21 mouse cellular contexts compared by ENCODE assay signal in the genomic region with DNA sequence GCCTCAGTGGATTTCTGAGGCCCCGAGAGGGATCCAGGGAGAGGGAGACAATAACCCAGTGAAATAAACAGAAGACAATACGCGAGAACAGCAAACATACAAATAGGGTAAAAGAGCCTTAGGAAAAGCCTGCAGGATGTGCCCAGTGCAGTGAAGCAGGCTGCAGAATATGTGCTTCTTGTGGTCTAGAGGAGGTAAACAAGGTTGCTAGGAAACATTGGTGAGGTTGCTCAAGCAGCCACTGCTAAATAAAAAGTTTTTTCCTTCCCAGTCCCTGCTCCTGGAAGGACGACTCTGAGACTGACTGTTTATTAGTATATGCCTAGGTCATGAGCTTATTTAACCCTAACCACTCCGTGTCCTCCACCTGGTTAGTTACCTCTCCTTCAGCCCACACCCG.
DNase-seq lines count a peak whose midpoint lies in the region; ATAC-seq and TF ChIP-seq lines count a peak whose summit lies in the region.
"Had no signal": no experiment of that assay in that cellular context is flagged by ENCODE, and none has a peak within 500 bp of the region (broad histone marks: within the 10 kb centered on the region; RNA-seq: fewer than 3 reads in every experiment).

No protein-coding gene starts in this region.

- H3K36me3 ChIP-seq in lung, postnatal 0 days (ENCODE audit: insufficient read depth, low read length), result no peaks in the 10 kb centered on the region
- no peaks in the 10 kb centered on the region for H3K36me3 ChIP-seq in hindbrain, embryonic 16.5 days (ENCODE audit: control insufficient read depth, insufficient read depth, low read length)
- H3K36me3 ChIP-seq in stomach, postnatal 0 days (ENCODE audit: control insufficient read depth, insufficient read depth, low read length), result no peaks in the 10 kb centered on the region
- H3K36me3 ChIP-seq: embryonic facial prominence, embryonic 12.5 days; G1E; limb, embryonic 12.5 days; liver, embryonic 12.5 days; neural tube, embryonic 12.5 days had no signal

- H3K9ac ChIP-seq in lung, postnatal 0 days (replicated peaks; ENCODE audit: low read depth), result no peak overlapping the region
- H3K9ac ChIP-seq in hindbrain, embryonic 16.5 days (ENCODE audit: low read depth, low read length), result no peak overlapping the region
- no peak overlapping the region for H3K9ac ChIP-seq in stomach, postnatal 0 days (ENCODE audit: low read length)
- H3K9ac ChIP-seq: embryonic facial prominence, embryonic 12.5 days; limb, embryonic 12.5 days; liver, embryonic 12.5 days; lung, embryonic 14.5 days; neural tube, embryonic 12.5 days had no signal

- no peak for TF ChIP-seq EP300 in lung, postnatal 0 days (IDR thresholded peaks at IDR 0.05)
- TF ChIP-seq EP300 in stomach, postnatal 0 days (optimal IDR thresholded peaks at IDR 0.05), result no peak

- DNase-seq in gastrocnemius, adult 2 months, result no peak
- no peak for DNase-seq in gastrocnemius, postnatal 10 days
- peak; percentile 74 for DNase-seq in lung, postnatal 0 days (ENCODE audit: low spot score)
- DNase-seq in lung, adult 2 months, result no peak
- DNase-seq in NIH3T3 (ENCODE audit: low read depth), result peak; percentile 48
- no peak for DNase-seq in stomach, postnatal 0 days (ENCODE audit: low spot score)
- no peak for DNase-seq in adrenal gland, adult 8-10 months
- DNase-seq: gastrocnemius, postnatal 36 days; heart, postnatal 10 days; kidney, postnatal 14 days; lung, embryonic 14.5 days; thymus, adult 18-20 months had no signal

- peaks cover 3% of the 10 kb centered on the region; the same call in 1 of the 2 replicates for H3K4me1 ChIP-seq in lung, postnatal 0 days (ENCODE audit: insufficient read depth, low read depth, low read length)
- H3K4me1 ChIP-seq in lung, adult 2 months (ENCODE audit: control insufficient read depth, insufficient read depth, low read length), result peaks cover 5% of the 10 kb centered on the region
- H3K4me1 ChIP-seq in hindbrain, embryonic 16.5 days (ENCODE audit: control insufficient read depth, insufficient read depth, low read depth, low read length), result peaks cover 10% of the 10 kb centered on the region
- H3K4me1 ChIP-seq in stomach, postnatal 0 days (replicated peaks; ENCODE audit: control insufficient read depth, insufficient read depth), result no peaks in the 10 kb centered on the region

- TF ChIP-seq CTCF in gastrocnemius, adult 2 months (IDR thresholded peaks at IDR 0.05), result no peak
- TF ChIP-seq CTCF in lung, postnatal 0 days (IDR thresholded peaks at IDR 0.05), result no peak
- TF ChIP-seq CTCF in lung, adult 2 months (IDR thresholded peaks at IDR 0.05; ENCODE audit: insufficient read depth, low read length), result no peak
- TF ChIP-seq CTCF in stomach, postnatal 0 days (IDR thresholded peaks at IDR 0.05; ENCODE audit: low read depth), result no peak

- 67% methylated on average over 6 of the region's 6 CpGs for whole genome bisulfite sequencing in lung, postnatal 0 days
- 58% methylated on average over 6 of the region's 6 CpGs for WGBS in lung, adult 2 months
- WGBS in hindbrain, embryonic 16.5 days, result 63% methylated on average over 6 of the region's 6 CpGs
- 59% methylated on average over 6 of the region's 6 CpGs for WGBS in stomach, postnatal 0 days

- H3K4me2 ChIP-seq in lung, postnatal 0 days (replicated peaks; ENCODE audit: low read depth, low read length), result no peak overlapping the region
- no peak overlapping the region for H3K4me2 ChIP-seq in hindbrain, embryonic 16.5 days (ENCODE audit: low read length)
- H3K4me2 ChIP-seq in stomach, postnatal 0 days (replicated peaks; ENCODE audit: low read depth), result no peak overlapping the region
- H3K4me2 ChIP-seq: embryonic facial prominence, embryonic 12.5 days; heart, embryonic 11.5 days; limb, embryonic 12.5 days; liver, embryonic 12.5 days; lung, embryonic 14.5 days; neural tube, embryonic 12.5 days had no signal

- no peaks in the 10 kb centered on the region for H3K27me3 ChIP-seq in lung, postnatal 0 days (replicated peaks; ENCODE audit: insufficient read depth, low read length)
- no peaks in the 10 kb centered on the region for H3K27me3 ChIP-seq in hindbrain, embryonic 16.5 days (replicated peaks; ENCODE audit: control insufficient read depth, insufficient read depth, low read length)
- H3K27me3 ChIP-seq in stomach, postnatal 0 days (ENCODE audit: control insufficient read depth, insufficient read depth, low read length), result no peaks in the 10 kb centered on the region
- H3K27me3 ChIP-seq: embryonic facial prominence, embryonic 12.5 days; limb, embryonic 12.5 days; liver, embryonic 12.5 days; neural tube, embryonic 12.5 days had no signal

- H3K27ac ChIP-seq in gastrocnemius, adult 2 months, result peak overlapping the region; percentile 46
- no peak overlapping the region for H3K27ac ChIP-seq in lung, postnatal 0 days (ENCODE audit: low read length)
- H3K27ac ChIP-seq in hindbrain, embryonic 16.5 days (ENCODE audit: low read depth, low read length), result no peak overlapping the region
- no peak overlapping the region for H3K27ac ChIP-seq in stomach, postnatal 0 days (replicated peaks)
- H3K27ac ChIP-seq: embryonic facial prominence, embryonic 12.5 days; limb, embryonic 12.5 days; liver, embryonic 12.5 days; neural tube, embryonic 12.5 days had no signal

- intact Hi-C loops in gastrocnemius, adult 2 months (cut with DNase I), result no loop called here

- peak; percentile 49 for ATAC-seq in lung, postnatal 0 days
- ATAC-seq in hindbrain, embryonic 16.5 days, result peak; percentile 55; the same call in 1 of the 2 replicates
- ATAC-seq in stomach, postnatal 0 days (ENCODE audit: low FRiP score, low TSS enrichment), result no peak
- ATAC-seq: forebrain, embryonic 14.5 days; liver, embryonic 12.5 days had no signal

- H3K4me3 ChIP-seq in gastrocnemius, adult 2 months, result no peak overlapping the region
- H3K4me3 ChIP-seq in lung, postnatal 0 days (ENCODE audit: low read depth, low read length), result no peak overlapping the region
- H3K4me3 ChIP-seq in lung, adult 2 months (replicated peaks; ENCODE audit: extremely low read depth, low read depth, low read length), result no peak overlapping the region
- H3K4me3 ChIP-seq in hindbrain, embryonic 16.5 days (ENCODE audit: low read length), result no peak overlapping the region
- no peak overlapping the region for H3K4me3 ChIP-seq in stomach, postnatal 0 days (ENCODE audit: low read depth, low read length)
- H3K4me3 ChIP-seq: embryonic facial prominence, embryonic 12.5 days; erythroblast, embryonic 14.5 days; limb, embryonic 12.5 days; liver, embryonic 12.5 days; neural tube, embryonic 12.5 days had no signal

- H3K9me3 ChIP-seq in lung, postnatal 0 days (ENCODE audit: low read length), result no peaks in the 10 kb centered on the region
- H3K9me3 ChIP-seq in hindbrain, embryonic 16.5 days (ENCODE audit: control insufficient read depth, low read length), result no peaks in the 10 kb centered on the region
- no peaks in the 10 kb centered on the region for H3K9me3 ChIP-seq in stomach, postnatal 0 days (ENCODE audit: control insufficient read depth, low read length)
- H3K9me3 ChIP-seq: embryonic facial prominence, embryonic 12.5 days; G1E; liver, embryonic 12.5 days had no signal

- TF ChIP-seq POLR2A in lung, adult 2 months (IDR thresholded peaks at IDR 0.05; ENCODE audit: borderline replicate concordance, extremely low read depth, low read depth, low read length), result no peak

Comparison
In these comparisons a context has a peak if more than half of its experiments do, and no peak if none do; other contexts are left out.
1. DNase-seq: peak in lung, postnatal 0 days (single experiment) and NIH3T3 (single experiment); none in gastrocnemius, adult 2 months (single experiment), gastrocnemius, postnatal 10 days (single experiment), lung, adult 2 months (single experiment), stomach, postnatal 0 days (single experiment) and adrenal gland, adult 8-10 months (single experiment).